Mouse (Mus musculus) natural killer cell, adult 2 months (primary cell): Measurements from ENCODE around the gene Pitx1.

Experiments
- DNase-seq, 2 experiments: peaks; one replicate each; pipeline ENCODE4 v3.0.0; 2022; ENCODE audit warnings: low spot score in 2 of 2

Pitx1 gene

GRCm38 (mm10) chr13:55830833-55831721, 4.9 kb downstream of the Pitx1 start:
- no peak for DNase-seq

- DNase-seq, result no peak
These were observed 5.7 kb downstream of the Pitx1 start for GRCm38 (mm10) chr13:55830081-55830832.

GRCm38 (mm10) chr13:55829018-55829655, 6.9 kb downstream of the Pitx1 start:
- no peak for DNase-seq

- DNase-seq, result no peak
These were observed 7.6 kb downstream of the Pitx1 start for GRCm38 (mm10) chr13:55828141-55829017.

GRCm38 (mm10) chr13:55827679-55828140, 8.3 kb downstream of the Pitx1 start:
- no peak for DNase-seq

GRCm38 (mm10) chr13:55826796-55827678, 9.0 kb downstream of the Pitx1 start:
- no peak for DNase-seq

GRCm38 (mm10) chr13:55826008-55826671, 9.9 kb downstream of the Pitx1 start:
- DNase-seq, result no peak

- no peak for DNase-seq
These were observed 10.7 kb downstream of the Pitx1 start for GRCm38 (mm10) chr13:55825245-55825681.

GRCm38 (mm10) chr13:55824151-55824945, 11.6 kb downstream of the Pitx1 start:
- no peak for DNase-seq

- no peak for DNase-seq
These were observed 13.5 kb downstream of the Pitx1 start for GRCm38 (mm10) chr13:55822499-55822898.

GRCm38 (mm10) chr13:55814834-55815233, 21.2 kb downstream of the Pitx1 start:
- no peak for DNase-seq

GRCm38 (mm10) chr13:55813490-55814016, 22.4 kb downstream of the Pitx1 start:
- no peak for DNase-seq

- DNase-seq, result no peak
These were observed 25.0 kb downstream of the Pitx1 start for GRCm38 (mm10) chr13:55810947-55811346.

GRCm38 (mm10) chr13:55809707-55810106, 26.3 kb downstream of the Pitx1 start:
- no peak for DNase-seq

- no peak for DNase-seq
These were observed 26.9 kb downstream of the Pitx1 start for GRCm38 (mm10) chr13:55809041-55809623.

GRCm38 (mm10) chr13:55803973-55804372, 32.0 kb downstream of the Pitx1 start:
- DNase-seq, result no peak

- no peak for DNase-seq
These were observed 34.7 kb downstream of the Pitx1 start for GRCm38 (mm10) chr13:55801246-55801645.

GRCm38 (mm10) chr13:55786120-55786519, 49.9 kb downstream of the Pitx1 start:
- no peak for DNase-seq
